Mouse (Mus musculus): ENCODE results near the gene Cstf3. TPM values are rescaled to one million over a fixed set of nuclear protein-coding genes. Genes with fewer than 3 reads are reported as not detected.
A peak's percentile ranks its signal among the peaks of the same experiment; 100 is the strongest.

Gene Cstf3
- polyA plus RNA-seq, 1 experiment from 2014 or later = 42.8 TPM

- TF ChIP-seq CTCF (IDR thresholded peaks at IDR 0.05; ENCODE audit: low read depth) = no peak
- H3K9ac ChIP-seq (ENCODE audit: low read depth, low read length) = no peak overlapping the region
- H3K9me3 ChIP-seq (replicated peaks; ENCODE audit: low read length) = no peaks in the 10 kb centered on the region
- no peaks in the 10 kb centered on the region for H3K36me3 ChIP-seq (ENCODE audit: insufficient read depth, low read length)
- H3K27me3 ChIP-seq (ENCODE audit: insufficient read depth, low read length) = no peaks in the 10 kb centered on the region
- no peak for DNase-seq (ENCODE audit: low spot score)
- H3K27ac ChIP-seq = no peak overlapping the region
- no peaks in the 10 kb centered on the region for H3K4me1 ChIP-seq (replicated peaks; ENCODE audit: insufficient read depth, low read length)
- WGBS = 89% methylated on average over 4 of the region's 4 CpGs
- H3K4me3 ChIP-seq (replicated peaks; ENCODE audit: low read depth, low read length) = no peak overlapping the region
- no peak for ATAC-seq (replicated peaks; ENCODE audit: low FRiP score, low read depth)
- no peak overlapping the region for H3K4me2 ChIP-seq (ENCODE audit: low read length)
Measured at GRCm38 (mm10) chr2:104684771-104685170, 94.4 kb downstream of the Cstf3 start.

GRCm38 (mm10) chr2:104685418-104685817 is 95.1 kb downstream of the Cstf3 start:
- Histone ChIP-seq H3K27me3 (ENCODE audit: insufficient read depth, low read length) (no peaks in the 10 kb centered on the region), H3K4me3 (replicated peaks; ENCODE audit: low read depth, low read length) (no peak overlapping the region), H3K27ac (no peak overlapping the region), H3K9me3 (replicated peaks; ENCODE audit: low read length) (no peaks in the 10 kb centered on the region), H3K36me3 (ENCODE audit: insufficient read depth, low read length) (no peaks in the 10 kb centered on the region), H3K4me1 (replicated peaks; ENCODE audit: insufficient read depth, low read length) (no peaks in the 10 kb centered on the region), H3K4me2 (ENCODE audit: low read length) (no peak overlapping the region), H3K9ac (ENCODE audit: low read depth, low read length) (no peak overlapping the region)
- ATAC-seq (replicated peaks; ENCODE audit: low FRiP score, low read depth) (peak; percentile 88; the same call in 1 of the 2 replicates), DNase-seq (ENCODE audit: low spot score) (peak; percentile 95)
- 6% methylated on average over 13 of the region's 13 CpGs for WGBS
- peak; percentile 99 for TF ChIP-seq CTCF (IDR thresholded peaks at IDR 0.05; ENCODE audit: low read depth)

GRCm38 (mm10) chr2:104687261-104687660 is 96.9 kb downstream of the Cstf3 start:
- no peaks in the 10 kb centered on the region for H3K4me1 ChIP-seq (replicated peaks; ENCODE audit: insufficient read depth, low read length)
- ATAC-seq (replicated peaks; ENCODE audit: low FRiP score, low read depth) = no peak
- no peak overlapping the region for H3K4me3 ChIP-seq (replicated peaks; ENCODE audit: low read depth, low read length)
- no peak for TF ChIP-seq CTCF (IDR thresholded peaks at IDR 0.05; ENCODE audit: low read depth)
- no peaks in the 10 kb centered on the region for H3K36me3 ChIP-seq (ENCODE audit: insufficient read depth, low read length)
- WGBS = 71% methylated on average over 3 of the region's 3 CpGs
- H3K9me3 ChIP-seq (replicated peaks; ENCODE audit: low read length) = no peaks in the 10 kb centered on the region
- no peak for DNase-seq (ENCODE audit: low spot score)
- no peak overlapping the region for H3K9ac ChIP-seq (ENCODE audit: low read depth, low read length)
- H3K27ac ChIP-seq = no peak overlapping the region
- H3K4me2 ChIP-seq (ENCODE audit: low read length) = no peak overlapping the region
- H3K27me3 ChIP-seq (ENCODE audit: insufficient read depth, low read length) = no peaks in the 10 kb centered on the region

DNA sequence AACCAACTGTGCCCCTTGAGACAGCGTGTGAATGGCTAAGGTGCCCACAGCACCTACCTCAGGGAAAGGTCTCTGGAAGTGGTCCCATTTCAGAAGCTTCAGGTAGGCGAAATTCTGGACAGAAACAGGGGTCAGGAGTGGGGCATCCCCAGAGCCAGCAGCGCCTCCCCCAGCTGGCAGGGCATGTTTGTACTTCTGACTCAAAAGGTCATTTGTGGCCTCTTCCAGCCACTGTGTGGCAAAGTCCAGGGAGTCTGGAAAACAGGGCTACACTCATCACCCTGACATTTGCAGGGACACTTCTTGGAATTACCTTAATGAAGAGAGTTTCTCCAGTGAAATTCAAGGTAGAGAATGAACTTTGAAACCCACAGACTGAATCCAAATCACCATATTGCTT is 98.0 kb downstream of the Cstf3 start:
- Histone ChIP-seq H3K4me1 (replicated peaks; ENCODE audit: insufficient read depth, low read length) (no peaks in the 10 kb centered on the region), H3K27ac (no peak overlapping the region), H3K9me3 (replicated peaks; ENCODE audit: low read length) (no peaks in the 10 kb centered on the region), H3K4me3 (replicated peaks; ENCODE audit: low read depth, low read length) (no peak overlapping the region), H3K27me3 (ENCODE audit: insufficient read depth, low read length) (no peaks in the 10 kb centered on the region), H3K9ac (ENCODE audit: low read depth, low read length) (no peak overlapping the region), H3K36me3 (ENCODE audit: insufficient read depth, low read length) (no peaks in the 10 kb centered on the region), H3K4me2 (ENCODE audit: low read length) (no peak overlapping the region)
- 74% methylated on average over 3 of the region's 3 CpGs for WGBS
- TF ChIP-seq CTCF (IDR thresholded peaks at IDR 0.05; ENCODE audit: low read depth) = no peak
- DNase-seq (ENCODE audit: low spot score) = no peak
- ATAC-seq (replicated peaks; ENCODE audit: low FRiP score, low read depth) = no peak

GRCm38 (mm10) chr2:104688724-104689123 is 98.4 kb downstream of the Cstf3 start:
- H3K9me3 ChIP-seq (replicated peaks; ENCODE audit: low read length) = no peaks in the 10 kb centered on the region
- DNase-seq (ENCODE audit: low spot score) = no peak
- no peak overlapping the region for H3K4me3 ChIP-seq (replicated peaks; ENCODE audit: low read depth, low read length)
- H3K4me1 ChIP-seq (replicated peaks; ENCODE audit: insufficient read depth, low read length) = no peaks in the 10 kb centered on the region
- H3K9ac ChIP-seq (ENCODE audit: low read depth, low read length) = no peak overlapping the region
- no peak overlapping the region for H3K4me2 ChIP-seq (ENCODE audit: low read length)
- no peaks in the 10 kb centered on the region for H3K27me3 ChIP-seq (ENCODE audit: insufficient read depth, low read length)
- ATAC-seq (replicated peaks; ENCODE audit: low FRiP score, low read depth) = no peak
- 78% methylated on average over 8 of the region's 8 CpGs for WGBS
- TF ChIP-seq CTCF (IDR thresholded peaks at IDR 0.05; ENCODE audit: low read depth) = no peak
- H3K27ac ChIP-seq = no peak overlapping the region
- no peaks in the 10 kb centered on the region for H3K36me3 ChIP-seq (ENCODE audit: insufficient read depth, low read length)

- ATAC-seq (replicated peaks; ENCODE audit: low FRiP score, low read depth) (no peak), DNase-seq (ENCODE audit: low spot score) (no peak)
- H3K4me1 ChIP-seq (replicated peaks; ENCODE audit: insufficient read depth, low read length) = no peaks in the 10 kb centered on the region
- no peak overlapping the region for H3K27ac ChIP-seq
- H3K27me3 ChIP-seq (ENCODE audit: insufficient read depth, low read length) = no peaks in the 10 kb centered on the region
- WGBS = 80% methylated on average over 4 of the region's 4 CpGs
- H3K4me2 ChIP-seq (ENCODE audit: low read length) = no peak overlapping the region
- no peak overlapping the region for H3K9ac ChIP-seq (ENCODE audit: low read depth, low read length)
- H3K36me3 ChIP-seq (ENCODE audit: insufficient read depth, low read length) = no peaks in the 10 kb centered on the region
- no peak for TF ChIP-seq CTCF (IDR thresholded peaks at IDR 0.05; ENCODE audit: low read depth)
- H3K4me3 ChIP-seq (replicated peaks; ENCODE audit: low read depth, low read length) = no peak overlapping the region
- no peaks in the 10 kb centered on the region for H3K9me3 ChIP-seq (replicated peaks; ENCODE audit: low read length)
Measured at GRCm38 (mm10) chr2:104690720-104691119, 100.4 kb downstream of the Cstf3 start.

DNA sequence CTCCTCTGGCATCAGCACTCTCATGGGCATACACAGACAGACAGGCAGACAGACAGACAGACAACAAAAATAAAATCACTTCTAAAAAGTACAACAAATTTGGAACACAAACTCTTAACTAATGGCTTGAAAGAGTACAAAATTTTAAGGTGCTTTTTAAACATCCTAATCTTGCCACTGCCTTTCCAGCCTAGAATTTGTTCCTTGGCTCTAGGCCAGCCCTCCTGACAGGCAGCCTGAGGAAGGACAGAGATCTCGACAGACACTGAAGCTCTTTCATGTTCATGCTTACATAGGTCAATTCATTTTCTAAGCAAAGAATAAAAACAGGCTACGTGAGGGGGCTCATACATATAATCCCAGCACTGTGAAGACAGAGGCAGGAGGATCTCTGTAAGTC is 102.2 kb downstream of the Cstf3 start:
- Histone ChIP-seq H3K9me3 (replicated peaks; ENCODE audit: low read length) (no peaks in the 10 kb centered on the region), H3K27ac (no peak overlapping the region), H3K4me2 (ENCODE audit: low read length) (no peak overlapping the region), H3K4me1 (replicated peaks; ENCODE audit: insufficient read depth, low read length) (no peaks in the 10 kb centered on the region), H3K36me3 (ENCODE audit: insufficient read depth, low read length) (0 out of 2 replicates have a peak, but pooled peaks cover 3% of the 10 kb centered on the region), H3K9ac (ENCODE audit: low read depth, low read length) (no peak overlapping the region), H3K27me3 (ENCODE audit: insufficient read depth, low read length) (no peaks in the 10 kb centered on the region), H3K4me3 (replicated peaks; ENCODE audit: low read depth, low read length) (no peak overlapping the region)
- no peak for TF ChIP-seq CTCF (IDR thresholded peaks at IDR 0.05; ENCODE audit: low read depth)
- ATAC-seq (replicated peaks; ENCODE audit: low FRiP score, low read depth) (no peak), DNase-seq (ENCODE audit: low spot score) (no peak)
- 71% methylated on average over 2 of the region's 2 CpGs for WGBS
